Mouse (Mus musculus) NIH3T3 (cell line): ENCODE results near the gene Lifr.

Experiments used
- DNase-seq: peaks from one replicate; pipeline ENCODE4 v3.0.0-alpha.2; 2012; ENCODE audit warnings: low read depth

Lifr gene

DNA sequence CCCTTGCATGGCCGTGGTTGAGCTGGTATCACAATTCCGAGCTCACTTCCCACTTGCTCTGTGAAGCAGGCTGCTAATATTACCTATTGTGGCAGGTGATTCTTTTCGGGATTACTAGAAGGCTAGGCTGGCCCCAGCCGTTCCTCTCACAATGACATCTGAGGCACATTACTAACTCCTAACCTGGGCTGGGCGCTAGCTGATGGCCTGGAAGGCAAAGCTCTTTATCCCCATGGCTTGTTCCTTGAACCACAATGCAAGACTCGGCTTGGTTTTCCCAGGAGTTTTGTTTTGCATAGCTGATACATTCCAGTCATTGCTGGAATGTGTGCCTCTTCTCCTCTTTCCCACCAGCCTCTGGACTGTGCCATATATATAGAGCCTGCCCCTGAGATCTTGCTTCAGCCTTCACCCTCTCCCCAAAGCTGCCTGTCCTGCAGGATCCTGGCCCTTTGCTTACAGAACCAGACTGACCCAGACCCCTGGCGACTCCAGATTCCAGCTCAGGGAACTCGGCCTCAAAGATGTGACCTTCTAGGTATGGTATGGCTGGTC lies at the start of gene Lifr:
Lifr (plus strand) TSS at position 404 of the 555 bp plus-strand sequence.
- no peak for DNase-seq

DNA sequence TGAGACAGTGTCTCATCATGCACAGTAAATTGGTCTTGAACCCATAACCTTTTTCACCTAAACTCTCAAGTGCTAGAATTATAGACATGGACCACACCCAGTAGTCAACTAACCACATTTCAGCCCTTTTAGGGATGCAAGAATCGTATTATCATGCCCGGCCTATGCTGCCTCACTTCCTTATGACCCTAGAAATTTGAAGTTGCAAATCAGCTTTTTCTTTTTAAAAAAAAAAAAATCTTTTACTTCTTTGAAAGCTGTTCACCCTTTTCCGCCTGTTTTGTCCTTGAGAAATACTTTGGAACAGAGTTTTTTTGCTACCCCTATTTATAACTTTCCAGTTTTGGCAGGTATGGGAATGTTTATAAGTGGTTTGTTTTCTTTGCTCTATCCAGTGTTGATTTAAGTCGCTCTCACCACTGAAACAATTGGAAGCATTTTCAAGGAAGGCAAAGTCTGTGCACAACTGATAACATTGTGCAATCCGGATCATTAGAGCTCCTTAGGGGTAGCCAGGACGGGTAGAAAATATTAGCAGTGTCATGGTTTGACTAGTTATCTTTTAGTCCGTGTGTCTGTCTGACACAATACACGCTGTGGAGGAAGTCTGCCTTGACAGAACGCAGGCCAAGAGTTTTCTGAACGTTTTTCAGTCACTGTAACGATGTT lies 46.2 kb upstream of the Lifr start:
- DNase-seq, result no peak

DNA sequence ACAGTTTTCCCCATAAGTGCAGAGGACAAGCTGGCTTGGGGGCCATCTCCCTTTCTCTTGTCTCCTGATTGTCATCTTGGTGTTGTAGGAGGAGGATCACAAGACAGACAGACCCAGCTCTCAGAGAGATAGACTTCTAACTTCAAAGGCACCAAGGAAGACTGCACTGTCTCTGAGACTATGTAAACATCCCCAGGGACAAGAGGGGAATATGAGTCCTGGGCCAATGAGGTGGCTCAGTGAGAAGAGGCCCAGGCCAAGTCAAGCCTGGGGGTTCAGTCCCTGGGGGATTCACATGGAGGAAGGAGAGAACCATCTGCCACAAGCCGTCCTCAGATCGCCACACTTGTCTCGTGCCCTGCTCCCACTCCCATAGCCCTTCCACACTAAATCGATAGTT lies 45.4 kb upstream of the Lifr start:
- DNase-seq, result no peak

GRCm38 (mm10) chr15:7047931-7048330 lies 42.5 kb upstream of the Lifr start:
- DNase-seq, result no peak

- DNase-seq, result no peak
Measured at GRCm38 (mm10) chr15:7048916-7049315, 41.5 kb upstream of the Lifr start.

- DNase-seq, result no peak
Measured at GRCm38 (mm10) chr15:7051666-7052065, 38.7 kb upstream of the Lifr start.

DNA sequence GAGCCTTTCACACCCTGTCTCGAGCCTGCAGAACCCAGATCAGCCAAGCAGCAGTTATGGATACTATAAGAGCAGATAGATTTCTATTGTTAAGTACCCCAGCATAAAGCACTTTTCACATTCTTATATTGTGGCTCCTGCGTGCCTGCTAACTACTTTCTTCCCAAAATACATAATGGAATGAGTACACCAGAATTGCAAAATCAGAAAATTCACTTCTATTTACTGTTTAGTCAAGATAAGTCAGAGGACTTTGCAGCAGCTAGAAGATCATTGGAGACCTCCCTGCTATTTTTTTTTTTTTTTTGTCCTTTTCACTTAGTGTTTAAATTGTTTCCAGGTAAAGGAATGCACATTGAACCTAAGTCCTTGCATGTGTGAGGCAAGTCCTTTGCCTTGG lies 38.3 kb upstream of the Lifr start:
- no peak for DNase-seq

GRCm38 (mm10) chr15:7056851-7057250 lies 33.6 kb upstream of the Lifr start:
- no peak for DNase-seq

GRCm38 (mm10) chr15:7060522-7060921 lies 29.9 kb upstream of the Lifr start:
- DNase-seq, result no peak

GRCm38 (mm10) chr15:7061995-7062697 lies 28.3 kb upstream of the Lifr start:
- DNase-seq, result no peak

- no peak for DNase-seq
Measured at GRCm38 (mm10) chr15:7062698-7063009, 27.8 kb upstream of the Lifr start.

- DNase-seq, result peak; percentile 12
Measured at GRCm38 (mm10) chr15:7063521-7064240, 26.7 kb upstream of the Lifr start.

DNA sequence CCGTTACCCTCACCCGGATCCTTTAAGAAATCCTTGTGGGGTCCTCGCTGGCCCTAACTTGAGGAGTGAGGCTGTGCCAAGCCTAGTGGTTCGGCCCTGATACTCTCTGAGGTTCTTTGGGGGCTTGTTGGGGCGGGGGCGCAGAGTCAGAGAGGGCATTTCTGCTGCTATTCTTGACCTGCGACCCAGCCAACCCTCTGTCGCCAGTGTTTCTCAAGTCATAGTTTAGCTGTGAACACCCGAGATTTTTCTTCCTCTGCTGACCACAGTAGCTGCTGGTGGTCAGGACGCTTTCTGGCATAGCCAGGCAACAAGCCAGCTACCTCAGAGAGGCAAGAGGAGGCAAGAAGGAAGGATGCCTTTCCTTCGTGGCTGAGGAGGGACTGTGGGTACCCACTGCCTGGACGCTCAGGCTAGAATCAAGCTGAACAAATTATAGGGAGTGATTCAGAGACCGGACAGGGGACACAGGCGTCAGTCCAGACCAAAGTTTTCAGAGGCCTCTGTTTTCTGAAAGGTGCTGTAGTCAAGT lies 25.4 kb upstream of the Lifr start:
- no peak for DNase-seq

- DNase-seq, result no peak
Measured at GRCm38 (mm10) chr15:7065624-7066023, 24.8 kb upstream of the Lifr start.

DNA sequence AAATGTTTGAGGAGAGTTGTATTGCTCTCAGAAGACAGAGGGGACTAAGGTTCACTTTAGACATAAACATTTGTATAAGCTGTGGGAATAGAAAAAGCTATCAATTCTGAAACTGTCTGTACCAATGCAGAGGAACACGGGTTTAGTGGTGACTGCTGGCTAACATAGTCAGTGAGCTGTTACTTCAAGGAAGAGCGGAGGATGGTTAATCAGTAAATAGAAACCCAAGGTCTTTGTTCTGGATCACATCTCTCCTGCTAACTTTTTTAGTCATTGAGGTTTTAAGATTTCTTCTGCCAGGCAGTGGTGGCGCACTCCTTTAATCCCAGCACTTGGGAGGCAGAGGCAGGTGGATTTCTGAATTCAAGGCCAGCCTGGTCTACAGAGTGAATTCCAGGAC lies 23.7 kb upstream of the Lifr start:
- no peak for DNase-seq

- no peak for DNase-seq
Measured at GRCm38 (mm10) chr15:7069374-7069773, 21.0 kb upstream of the Lifr start.

- DNase-seq, result no peak
Measured at GRCm38 (mm10) chr15:7070199-7070794, 20.1 kb upstream of the Lifr start.

- DNase-seq, result no peak
Measured at GRCm38 (mm10) chr15:7073269-7073668, 17.1 kb upstream of the Lifr start.

- DNase-seq, result no peak
Measured at GRCm38 (mm10) chr15:7075185-7075584, 15.2 kb upstream of the Lifr start.

GRCm38 (mm10) chr15:7078356-7078755 lies 12.1 kb upstream of the Lifr start:
- DNase-seq, result no peak

- no peak for DNase-seq
Measured at GRCm38 (mm10) chr15:7079631-7080337, 10.6 kb upstream of the Lifr start.
